Mouse (Mus musculus) kidney, embryonic 16.5 days (tissue): Measurements from ENCODE around the gene Gdf11. TPM values are rescaled to one million over a fixed set of nuclear protein-coding genes. Genes with fewer than 3 reads are reported as not detected.
A peak's percentile ranks its signal among the peaks of the same experiment; 100 is the strongest.

Experiments used
- ATAC-seq: fragments of 200-750 bp; cut with Nextera tagmentation; 2 replicates; pipeline ENCODE4 v1.8.0; 2017; ENCODE audit warnings: moderate TSS enrichment; ENCODE audit not compliant: low FRiP score, low TSS enrichment
- H3K27ac ChIP-seq: fragments of 300-500 bp; sonication (generic); 2 replicates; pipeline ENCODE4 v1.5.1; 2014; ENCODE audit warnings: low read length
- H3K27me3 ChIP-seq: fragments of 300-500 bp; sonication (generic); 2 replicates; pipeline ENCODE4 v1.6.1; 2014; ENCODE audit warnings: low read length, control low read depth, mixed read lengths; ENCODE audit not compliant: insufficient read depth
- H3K36me3 ChIP-seq: fragments of 300-500 bp; sonication (generic); 2 replicates; pipeline ENCODE4 v1.6.1; 2014; ENCODE audit warnings: low read length, control low read depth, mixed read lengths; ENCODE audit not compliant: insufficient read depth
- H3K4me1 ChIP-seq: fragments of 300-500 bp; sonication (generic); 2 replicates; pipeline ENCODE4 v1.6.1; 2014; ENCODE audit warnings: low read length, control low read depth, mixed read lengths; ENCODE audit not compliant: insufficient read depth
- H3K4me2 ChIP-seq: fragments of 300-500 bp; sonication (generic); replicated peaks from 2 replicates; pipeline ENCODE4 v1.6.1; 2014; ENCODE audit warnings: low read depth, low read length
- H3K4me3 ChIP-seq: fragments of 300-500 bp; sonication (generic); 2 replicates; pipeline ENCODE4 v1.5.1; 2014; ENCODE audit warnings: mild to moderate bottlenecking, low read length
- H3K9ac ChIP-seq: fragments of 300-500 bp; sonication (generic); replicated peaks from 2 replicates; pipeline ENCODE4 v1.6.1; 2014; ENCODE audit warnings: low read length
- H3K9me3 ChIP-seq: fragments of 300-500 bp; sonication (generic); 2 replicates; pipeline ENCODE4 v1.6.1; 2016; ENCODE audit warnings: low read length, control low read depth
- WGBS: fragments of 180-500 bp; shearing (Covaris S2); extraction: QIAGEN DNeasy Blood & Tissue Kit; methylation state at CpG from one replicate; pipeline ENCODE4 v1.1.7; 2014; 5-methylcytosine and 5-hydroxymethylcytosine counted together
- polyA plus RNA-seq: library from polyadenylated mRNA; unstranded; fragments of >200 nt; fragmentation: Nextera tagmentation; extraction: Ambion mirVana; gene quantifications from 2 replicates; pipeline ENCODE4 v1.2.1, GENCODE M21; 2015

The Gdf11 gene
- polyA plus RNA-seq, 1 experiment from 2014 or later = 6.8 TPM

DNA sequence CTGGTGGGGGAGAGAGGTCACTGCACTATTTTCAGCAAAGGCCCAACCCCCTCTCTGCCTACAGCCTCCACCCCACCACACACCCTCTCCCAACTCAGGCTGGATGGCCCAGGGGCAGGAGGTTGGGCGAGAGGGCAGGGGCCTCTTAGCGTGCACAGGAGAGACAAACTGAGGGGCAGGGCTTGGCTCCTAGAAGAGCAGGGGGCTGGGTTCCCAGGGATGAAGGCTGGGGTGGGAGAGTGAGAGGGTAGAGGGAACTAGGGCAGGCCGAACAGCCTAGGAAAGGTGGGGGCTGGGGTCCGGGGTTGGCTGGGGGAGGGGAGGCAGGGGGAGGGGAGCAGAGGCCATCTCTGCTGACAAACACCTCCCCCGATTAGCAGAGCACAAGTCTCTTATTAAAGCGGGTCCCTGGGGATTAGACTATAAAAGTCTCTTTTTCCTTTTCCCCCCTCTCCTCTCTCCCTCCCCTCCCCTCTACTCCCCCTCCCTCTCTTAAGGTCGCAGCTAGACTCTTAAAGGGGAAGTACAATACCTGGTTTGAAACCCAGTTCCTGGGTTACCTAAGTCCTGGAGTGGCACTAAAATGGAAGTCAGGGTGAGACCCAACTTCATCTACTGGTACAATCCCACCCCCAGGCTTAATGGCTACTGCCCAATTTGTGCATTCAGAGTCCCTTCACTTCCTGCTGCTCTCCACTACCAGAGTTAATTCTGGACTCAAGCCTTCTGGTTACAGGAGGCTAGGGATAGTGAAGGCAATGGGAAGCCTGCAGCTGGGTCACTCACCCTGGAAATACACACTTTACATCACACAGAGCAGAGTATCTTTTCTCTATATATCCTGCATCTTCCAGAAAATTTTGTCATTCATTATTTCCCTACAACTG lies 2.3 kb downstream of the Gdf11 start:
- peak overlapping the region; percentile 87 for H3K9ac ChIP-seq
- peak overlapping the region; percentile 94 for H3K4me2 ChIP-seq
- H3K27me3 ChIP-seq = no peaks in the 10 kb centered on the region; the same call in 1 of the 2 replicates
- ATAC-seq = peak; percentile 67
- peak overlapping the region; percentile 94 for H3K27ac ChIP-seq
- no peaks in the 10 kb centered on the region for H3K9me3 ChIP-seq
- H3K36me3 ChIP-seq = peaks cover 28% of the 10 kb centered on the region
- H3K4me3 ChIP-seq = peak overlapping the region; percentile 82
- peaks cover 32% of the 10 kb centered on the region for H3K4me1 ChIP-seq
- 0% methylated on average over 7 of the region's 7 CpGs for WGBS

DNA sequence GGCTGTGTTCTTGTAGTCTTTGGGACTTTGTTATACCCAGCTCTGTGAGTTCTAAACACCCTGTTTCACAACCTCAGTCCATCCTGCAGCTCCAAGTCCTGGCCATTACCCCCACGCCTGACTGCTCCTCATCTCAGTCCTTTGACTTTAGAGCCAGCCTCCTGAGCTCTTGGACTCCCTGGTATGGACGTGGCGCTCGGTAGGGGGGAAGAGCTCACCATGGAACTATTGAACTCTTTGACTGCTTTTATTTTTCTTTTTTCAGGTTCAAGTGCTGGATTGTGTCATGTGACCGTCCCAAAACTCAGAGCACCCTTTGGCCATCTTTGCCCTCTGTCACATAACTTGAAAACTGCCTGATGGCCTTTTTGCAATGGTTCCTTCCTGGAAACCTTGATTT lies 9.5 kb downstream of the Gdf11 start:
- H3K36me3 ChIP-seq = peaks cover 27% of the 10 kb centered on the region
- WGBS = 79% methylated on average over 5 of the region's 5 CpGs
- no peaks in the 10 kb centered on the region for H3K9me3 ChIP-seq
- H3K4me1 ChIP-seq = no peaks in the 10 kb centered on the region
- no peaks in the 10 kb centered on the region for H3K27me3 ChIP-seq
- no peak overlapping the region for H3K4me3 ChIP-seq
- H3K4me2 ChIP-seq = no peak overlapping the region
- H3K27ac ChIP-seq = no peak overlapping the region
- peak; percentile 64; the same call in 1 of the 2 replicates for ATAC-seq
- no peak overlapping the region for H3K9ac ChIP-seq

DNA sequence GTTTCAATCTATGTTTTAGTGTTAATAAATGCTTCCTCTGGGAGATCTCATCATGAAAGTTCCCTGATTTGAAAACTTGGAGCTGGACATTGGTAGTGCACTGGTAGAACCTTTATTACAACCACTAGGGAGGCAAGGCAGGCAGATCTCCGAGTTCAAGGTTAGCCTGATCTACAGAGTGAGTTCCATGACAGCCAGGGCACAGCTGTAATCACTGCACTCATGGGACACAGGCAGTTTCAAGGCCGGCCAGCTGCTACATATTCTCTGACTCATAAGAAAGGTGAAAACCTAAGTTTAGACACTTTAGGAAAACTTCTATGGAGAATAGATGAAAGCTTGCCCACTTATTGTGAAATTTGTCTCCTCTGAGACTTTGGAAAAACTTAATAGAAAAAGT lies 12.7 kb downstream of the Gdf11 start:
- no peak overlapping the region for H3K4me2 ChIP-seq
- 85% methylated on average over 2 of the region's 2 CpGs for WGBS
- H3K36me3 ChIP-seq = peaks cover 19% of the 10 kb centered on the region

DNA sequence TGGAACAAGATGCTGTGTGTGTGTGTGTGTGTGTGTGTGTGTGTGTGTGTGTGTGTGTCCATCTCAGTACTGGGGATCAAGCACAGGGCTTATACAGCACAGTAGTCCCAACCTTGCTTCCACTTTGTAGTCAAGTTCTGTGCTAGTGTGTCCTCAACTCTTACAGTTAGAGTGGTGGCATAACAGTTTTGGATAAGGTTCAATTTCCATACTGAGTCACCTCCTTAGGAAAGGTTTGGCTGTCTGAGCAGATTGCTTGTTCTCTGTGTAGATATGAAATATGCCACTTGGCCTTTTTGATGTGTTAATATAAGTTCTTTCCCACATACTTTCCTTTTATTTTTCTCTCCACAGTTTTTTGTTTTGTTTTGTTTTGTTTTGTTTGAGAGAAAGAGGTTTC lies 13.2 kb downstream of the Gdf11 start:
- no peaks in the 10 kb centered on the region for H3K9me3 ChIP-seq
- no peak overlapping the region for H3K4me2 ChIP-seq
- no peak overlapping the region for H3K4me3 ChIP-seq
- no peak overlapping the region for H3K27ac ChIP-seq
- H3K36me3 ChIP-seq = peaks cover 23% of the 10 kb centered on the region
- no peak for ATAC-seq
- H3K4me1 ChIP-seq = no peaks in the 10 kb centered on the region
- H3K27me3 ChIP-seq = no peaks in the 10 kb centered on the region
- no peak overlapping the region for H3K9ac ChIP-seq

More for the DNA sequence above, 12.7 kb downstream of the Gdf11 start:
- Histone ChIP-seq H3K27me3 (no peaks in the 10 kb centered on the region), H3K9ac (no peak overlapping the region), H3K9me3 (no peaks in the 10 kb centered on the region), H3K4me3 (no peak overlapping the region), H3K4me1 (no peaks in the 10 kb centered on the region), H3K27ac (no peak overlapping the region)
- no peak for ATAC-seq

DNA sequence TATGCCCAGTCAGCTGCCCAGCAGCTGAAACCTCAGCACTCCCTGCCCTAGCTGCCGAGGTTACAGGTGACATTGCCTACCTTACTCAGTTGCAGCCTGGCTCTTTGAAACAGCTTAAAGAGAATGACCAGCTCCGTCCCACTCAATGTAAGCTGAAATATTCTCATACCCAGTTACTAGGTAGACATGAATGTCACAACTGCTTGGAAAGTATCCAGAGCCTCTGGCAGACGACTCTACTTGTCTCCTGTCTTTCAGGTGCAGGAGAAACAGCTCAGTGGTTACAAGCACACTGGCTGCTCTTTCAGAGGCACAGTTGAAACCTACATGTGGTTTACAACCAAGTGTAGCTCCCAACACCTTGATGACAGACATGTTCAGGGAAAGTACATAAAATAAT lies 21.2 kb downstream of the Gdf11 start:
- no peak overlapping the region for H3K4me3 ChIP-seq
- ATAC-seq = no peak
- no peak overlapping the region for H3K9ac ChIP-seq
- H3K4me1 ChIP-seq = no peaks in the 10 kb centered on the region
- no peaks in the 10 kb centered on the region for H3K27me3 ChIP-seq
- no peak overlapping the region for H3K4me2 ChIP-seq
- WGBS = 81% methylated on average over 3 of the region's 3 CpGs
- no peak overlapping the region for H3K27ac ChIP-seq
- no peaks in the 10 kb centered on the region for H3K9me3 ChIP-seq
- peaks cover 41% of the 10 kb centered on the region for H3K36me3 ChIP-seq

DNA sequence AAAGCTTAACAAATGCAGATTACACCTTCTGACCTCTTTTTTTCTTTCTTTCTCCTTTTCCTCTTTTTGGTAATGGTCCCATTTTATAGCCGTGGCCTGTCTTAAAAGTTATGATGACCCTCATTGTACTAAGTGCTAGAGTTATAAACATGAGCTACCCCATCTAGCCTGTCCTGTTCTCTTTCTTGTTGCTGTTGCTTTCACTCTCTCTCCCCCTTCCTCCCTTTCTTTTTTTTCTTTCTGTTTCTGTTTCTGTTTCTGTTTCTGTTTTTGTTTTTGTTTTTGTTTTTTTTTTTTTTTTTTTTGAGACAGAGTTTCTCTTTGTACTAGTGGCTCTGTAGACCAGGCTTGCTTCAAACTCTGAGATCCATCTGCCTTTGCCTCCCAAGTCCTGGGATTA lies 25.0 kb downstream of the Gdf11 start:
- Histone ChIP-seq H3K9me3 (no peaks in the 10 kb centered on the region), H3K27ac (no peak overlapping the region), H3K4me3 (no peak overlapping the region), H3K36me3 (peaks cover 21% of the 10 kb centered on the region), H3K4me1 (no peaks in the 10 kb centered on the region), H3K4me2 (no peak overlapping the region), H3K9ac (no peak overlapping the region), H3K27me3 (no peaks in the 10 kb centered on the region)
- 90% methylated on average over 1 of the region's 1 CpGs for WGBS
- ATAC-seq = no peak

DNA sequence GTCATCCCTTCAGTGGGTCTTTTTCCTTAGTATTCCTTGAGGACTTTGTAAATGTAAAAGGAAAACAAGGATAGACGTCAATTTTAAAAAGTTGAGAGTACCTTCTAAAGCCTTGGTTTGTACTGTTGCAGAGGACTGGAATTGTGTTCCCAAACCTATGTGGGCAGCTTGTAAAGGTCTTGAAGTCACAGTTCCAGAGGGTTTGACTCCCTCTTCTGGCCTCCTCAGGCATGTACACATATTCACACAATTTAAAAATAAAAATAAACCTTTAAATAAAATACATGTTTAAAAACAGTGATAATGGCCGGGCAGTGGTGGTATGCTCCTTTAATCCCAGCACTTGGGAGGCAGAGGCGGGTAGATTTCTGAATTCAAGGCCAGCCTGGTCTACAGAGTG lies 25.5 kb downstream of the Gdf11 start:
- no peaks in the 10 kb centered on the region for H3K27me3 ChIP-seq
- H3K4me3 ChIP-seq = no peak overlapping the region
- H3K9me3 ChIP-seq = no peaks in the 10 kb centered on the region
- H3K9ac ChIP-seq = no peak overlapping the region
- no peaks in the 10 kb centered on the region for H3K4me1 ChIP-seq
- 81% methylated on average over 3 of the region's 3 CpGs for WGBS
- no peak overlapping the region for H3K4me2 ChIP-seq
- H3K36me3 ChIP-seq = peaks cover 18% of the 10 kb centered on the region
- ATAC-seq = no peak
- no peak overlapping the region for H3K27ac ChIP-seq

DNA sequence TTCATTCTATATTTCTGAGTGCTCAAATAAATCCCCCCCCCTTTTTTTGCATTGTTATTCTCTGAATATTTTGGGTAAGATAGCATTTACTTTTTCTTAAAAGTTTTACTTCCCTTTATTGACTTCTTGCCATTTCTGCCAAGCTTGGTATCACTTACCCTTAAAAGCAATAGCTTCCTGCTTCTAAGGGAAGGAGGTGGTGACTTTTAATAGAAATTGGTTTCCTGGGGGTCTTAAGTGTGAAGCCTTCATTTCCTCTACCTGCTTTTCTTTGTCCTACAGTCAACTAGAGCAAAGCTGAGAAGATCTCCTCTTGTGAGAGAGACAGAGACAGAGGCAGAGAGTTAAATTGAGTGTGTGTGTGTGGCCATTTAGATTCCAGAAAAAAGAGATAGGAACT lies 30.3 kb downstream of the Gdf11 start:
- ATAC-seq = no peak
- Histone ChIP-seq H3K9ac (no peak overlapping the region), H3K9me3 (no peaks in the 10 kb centered on the region), H3K27me3 (no peaks in the 10 kb centered on the region), H3K27ac (no peak overlapping the region), H3K36me3 (peaks cover 20% of the 10 kb centered on the region), H3K4me2 (no peak overlapping the region), H3K4me3 (no peak overlapping the region), H3K4me1 (no peaks in the 10 kb centered on the region)

DNA sequence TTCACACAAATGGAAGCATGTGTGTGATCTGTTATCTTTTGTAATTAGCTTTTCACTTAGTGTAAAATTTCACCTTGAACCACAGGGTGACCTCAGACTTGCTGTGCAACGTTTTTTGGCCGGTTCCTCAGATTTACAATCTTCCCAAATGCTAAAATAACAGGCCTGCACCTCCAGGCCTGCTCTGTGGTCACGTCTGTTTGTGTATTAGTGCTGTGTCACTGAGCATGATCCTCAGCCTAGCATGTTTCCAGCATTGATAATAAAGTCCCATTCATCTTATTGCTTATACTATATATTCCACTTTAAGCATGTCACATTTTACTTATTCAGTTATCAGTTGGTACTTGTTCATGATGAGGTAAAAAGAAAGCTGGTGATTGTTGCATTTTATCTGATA lies 41.2 kb downstream of the Gdf11 start:
- Histone ChIP-seq H3K4me2 (no peak overlapping the region), H3K36me3 (peaks cover 37% of the 10 kb centered on the region), H3K27me3 (no peaks in the 10 kb centered on the region), H3K4me1 (0 out of 2 replicates have a peak, but pooled peaks cover 3% of the 10 kb centered on the region), H3K9me3 (no peaks in the 10 kb centered on the region), H3K27ac (no peak overlapping the region), H3K9ac (no peak overlapping the region), H3K4me3 (no peak overlapping the region)
- no peak for ATAC-seq
- WGBS = 34% methylated on average over 3 of the region's 3 CpGs

DNA sequence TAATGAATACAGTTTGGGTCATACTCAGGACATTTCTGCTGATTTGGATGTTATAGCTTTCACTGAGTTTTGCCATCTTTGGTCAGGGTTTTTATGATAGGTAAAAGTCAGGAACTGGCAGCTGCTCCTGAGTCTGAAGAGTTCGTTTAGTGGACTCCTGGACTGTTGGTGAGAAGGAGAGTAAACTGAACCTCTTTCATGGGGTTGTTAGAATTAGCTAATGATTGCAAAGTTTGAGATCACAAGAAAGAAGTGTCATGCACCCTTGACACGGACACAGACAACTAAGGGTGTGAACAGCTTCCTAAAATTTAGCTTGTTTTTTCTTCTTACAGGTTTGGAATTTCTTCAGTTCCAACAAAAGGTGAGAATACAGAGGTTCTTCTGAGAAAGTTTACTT lies 43.1 kb downstream of the Gdf11 start:
- WGBS = 35% methylated on average over 2 of the region's 2 CpGs
- no peak overlapping the region for H3K4me2 ChIP-seq
- no peak overlapping the region for H3K9ac ChIP-seq
- no peak for ATAC-seq
- H3K27me3 ChIP-seq = no peaks in the 10 kb centered on the region
- H3K36me3 ChIP-seq = peaks cover 35% of the 10 kb centered on the region
- H3K4me1 ChIP-seq = 0 out of 2 replicates have a peak, but pooled peaks cover 3% of the 10 kb centered on the region
- no peak overlapping the region for H3K4me3 ChIP-seq
- H3K27ac ChIP-seq = no peak overlapping the region
- no peaks in the 10 kb centered on the region for H3K9me3 ChIP-seq
